Mouse (Mus musculus): Measurements from ENCODE around the gene Pi4k2b.
"Not testable (repeated sequence)": the region's sequence is repeated elsewhere in the genome, so short reads cannot be mapped to it uniquely, and the experiment has no call there.

Pi4k2b gene

DNA sequence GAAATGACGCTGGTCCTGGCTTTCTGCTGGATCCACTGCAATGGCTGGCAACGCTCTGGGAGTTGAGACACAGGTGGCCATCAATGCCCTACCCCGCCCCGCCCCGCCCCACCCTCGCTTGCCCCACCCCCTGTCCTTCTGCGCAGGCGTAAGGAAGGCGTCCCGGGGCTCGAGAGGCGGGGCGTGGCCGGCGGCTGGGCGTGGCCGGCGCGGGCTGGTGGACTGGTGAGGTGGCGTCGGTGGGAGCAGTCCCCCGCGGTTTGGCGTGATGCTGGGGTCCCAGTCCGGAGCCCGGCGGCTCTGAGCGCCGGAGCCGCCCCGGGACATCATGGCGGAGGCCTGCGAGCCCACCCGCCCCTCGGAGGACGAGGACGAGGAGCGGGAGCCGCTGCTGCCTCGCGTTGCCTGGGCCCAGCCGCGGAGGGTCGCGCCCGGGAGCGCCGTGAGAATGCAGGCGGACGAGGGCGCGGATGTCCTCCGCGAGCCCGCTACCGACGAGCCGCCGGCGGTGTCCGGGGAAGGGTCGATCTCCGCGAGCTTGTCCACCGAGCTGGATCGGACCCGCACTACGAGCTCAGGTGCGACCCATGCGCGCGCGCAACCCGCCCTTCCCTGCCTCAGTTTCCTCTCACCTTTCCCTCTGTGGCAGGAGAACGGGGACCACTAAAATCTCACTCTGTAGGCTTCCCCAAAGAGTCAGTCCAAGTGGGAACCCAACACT lies at the start of gene Pi4k2b:
Gene Pi4k2b (plus strand): TSS at position 184 of the 721 bp plus-strand sequence.
- ATAC-seq (ENCODE audit: insufficient number of reproducible peaks, low FRiP score, low TSS enrichment) = no peak

DNA sequence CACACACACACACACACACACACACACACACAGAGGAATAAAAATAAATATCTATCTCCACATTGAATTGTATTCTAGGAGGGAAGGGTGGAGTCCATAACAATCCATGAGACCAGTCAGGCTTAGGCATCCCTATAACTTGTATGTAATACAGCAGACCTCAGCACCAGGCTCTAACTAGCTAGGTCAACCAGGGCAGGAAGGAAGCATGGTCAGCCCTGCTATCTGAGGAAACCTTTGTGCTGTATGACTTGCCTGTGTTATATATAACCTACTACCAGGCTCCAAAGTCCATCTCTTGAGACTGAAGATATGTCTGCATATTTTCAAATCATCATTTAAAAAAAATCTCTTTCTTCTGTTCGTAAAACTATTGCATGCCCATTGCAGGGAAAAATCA lies 44.1 kb upstream of the Pi4k2b start:
- no peak for ATAC-seq (ENCODE audit: insufficient number of reproducible peaks, low FRiP score, low TSS enrichment)

DNA sequence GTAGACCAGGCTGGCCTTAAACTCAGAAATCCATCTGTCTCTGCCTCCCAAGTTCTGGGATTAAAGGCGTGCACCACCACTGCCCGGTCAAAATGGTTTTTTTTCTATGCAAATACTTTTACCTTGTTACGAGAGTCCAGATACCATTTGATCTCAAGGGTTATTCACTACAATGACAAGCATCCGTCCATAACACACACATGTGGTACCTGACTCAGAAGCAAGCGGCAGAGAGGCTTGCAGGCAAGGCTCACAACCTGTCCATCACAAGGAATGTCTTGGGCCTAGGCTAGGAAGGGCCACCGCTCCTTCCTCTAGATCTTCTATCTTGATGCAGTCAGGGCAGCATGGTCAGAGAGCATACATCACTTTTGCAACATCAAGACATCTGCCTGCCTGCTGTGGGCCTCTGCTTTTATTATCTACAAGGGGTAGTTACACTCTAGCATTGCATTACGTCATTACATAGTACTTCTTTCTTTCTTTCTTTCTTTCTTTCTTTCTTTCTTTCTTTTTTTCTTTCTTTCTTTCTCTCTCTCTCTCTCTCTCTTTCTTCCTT lies 43.4 kb upstream of the Pi4k2b start:
- not testable (repeated sequence) for ATAC-seq (ENCODE audit: insufficient number of reproducible peaks, low FRiP score, low TSS enrichment)

DNA sequence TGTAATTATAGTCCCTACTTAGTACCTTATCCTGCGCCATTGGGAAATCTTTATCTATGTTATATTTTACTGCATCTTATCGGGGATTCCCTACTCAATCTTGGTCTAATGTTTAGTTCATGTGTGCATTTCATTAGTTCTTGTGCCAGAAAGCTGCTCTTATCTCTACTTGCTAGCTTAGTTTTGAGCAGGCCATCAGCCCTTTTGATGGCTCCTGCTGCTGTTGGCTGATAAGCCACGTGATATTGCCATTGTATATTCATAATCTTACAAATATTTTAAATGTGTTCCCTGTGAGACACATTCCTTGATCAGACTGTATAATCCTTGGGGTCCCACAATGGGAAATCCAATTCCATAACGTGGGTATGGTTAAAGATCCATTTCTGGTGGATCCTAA lies 36.8 kb upstream of the Pi4k2b start:
- no peak for ATAC-seq (ENCODE audit: insufficient number of reproducible peaks, low FRiP score, low TSS enrichment)

DNA sequence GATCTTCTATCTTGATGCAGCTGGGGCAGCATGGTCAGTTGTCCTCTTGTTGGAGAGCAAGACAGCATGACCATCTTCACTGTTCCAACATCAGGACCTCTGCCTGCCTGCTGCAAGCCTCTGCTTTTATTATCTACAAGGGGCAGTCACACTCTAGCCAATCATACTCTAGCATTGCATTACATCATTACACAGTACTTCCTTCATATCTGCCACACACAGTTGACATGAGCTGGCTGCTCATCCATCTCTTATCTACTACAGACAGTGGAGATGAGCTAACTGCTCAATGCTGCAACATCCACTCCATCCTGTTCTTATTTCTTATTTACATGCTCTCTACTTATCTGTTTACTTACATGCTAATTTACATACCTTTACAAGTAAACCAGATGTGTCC lies 28.7 kb upstream of the Pi4k2b start:
- ATAC-seq (ENCODE audit: insufficient number of reproducible peaks, low FRiP score, low TSS enrichment) = no peak

DNA sequence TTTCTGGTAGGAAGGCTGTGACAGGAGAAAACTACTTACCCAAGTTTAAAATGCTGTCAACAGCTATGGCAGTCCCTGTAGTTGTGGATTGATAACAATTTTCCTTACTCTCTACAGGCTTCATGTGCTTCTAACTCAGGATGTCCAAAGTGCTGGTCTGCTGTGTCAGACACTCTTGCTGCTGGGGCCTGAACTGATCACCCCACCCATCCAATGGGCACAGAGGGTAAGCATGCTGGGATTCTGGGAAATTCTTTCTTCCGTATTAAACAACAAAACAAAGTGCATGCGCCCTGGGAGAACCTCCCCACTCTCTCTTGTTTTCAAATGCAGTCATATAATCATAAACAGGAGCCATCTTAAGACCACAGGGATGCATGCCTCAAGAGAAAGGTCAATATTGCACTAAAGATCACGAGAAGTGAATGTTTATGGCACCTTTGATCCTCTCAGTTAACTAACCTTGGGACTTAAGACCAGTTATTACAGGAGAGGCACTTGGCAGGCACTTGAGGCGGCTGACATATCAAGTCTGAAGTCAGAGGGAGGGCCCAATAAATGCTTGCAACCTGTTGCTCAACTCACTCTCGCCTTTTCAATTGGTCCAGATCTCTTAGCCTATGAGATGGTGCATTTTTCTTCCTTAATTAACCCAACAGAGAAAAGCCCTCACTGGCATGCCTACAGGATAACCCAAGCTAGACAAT lies 24.5 kb upstream of the Pi4k2b start:
- ATAC-seq (ENCODE audit: insufficient number of reproducible peaks, low FRiP score, low TSS enrichment) = no peak

DNA sequence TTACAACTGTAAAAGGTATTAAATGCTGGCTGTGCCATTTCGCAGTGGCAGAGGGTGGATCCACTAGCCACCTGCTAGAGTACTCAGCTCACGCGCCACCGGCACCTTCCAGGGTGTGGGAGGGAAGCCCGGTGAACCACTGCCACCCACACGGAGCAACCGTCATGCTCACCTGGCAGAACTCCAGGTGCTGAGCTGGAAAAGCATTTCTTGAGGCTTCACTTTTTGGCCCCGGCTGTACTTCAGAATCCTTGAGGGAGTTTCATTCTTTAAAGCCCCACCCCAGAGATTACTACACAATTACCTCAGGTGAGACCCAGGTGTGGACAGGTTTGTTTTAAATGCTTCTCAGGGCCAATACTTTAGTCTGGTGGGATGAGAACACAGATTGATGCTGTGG lies 20.4 kb upstream of the Pi4k2b start:
- no peak for ATAC-seq (ENCODE audit: insufficient number of reproducible peaks, low FRiP score, low TSS enrichment)

DNA sequence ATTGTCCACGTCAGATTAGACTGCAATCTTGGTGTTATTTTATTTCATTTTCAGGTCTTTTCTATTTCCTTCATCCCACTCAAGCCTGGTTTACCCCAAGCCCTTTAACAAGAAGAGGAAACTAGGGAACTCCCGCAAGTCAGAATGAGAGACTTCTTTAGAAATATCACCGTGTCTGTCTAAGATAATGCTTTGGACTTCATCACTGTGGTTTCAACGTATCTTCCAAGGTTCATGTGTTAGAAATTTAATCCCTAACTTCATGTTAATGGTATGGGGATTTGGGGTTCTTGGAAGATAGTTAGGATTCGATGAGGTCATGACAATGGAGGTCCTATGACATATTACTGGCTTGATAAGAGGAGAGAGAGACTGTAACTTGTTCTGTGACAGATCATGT lies 13.6 kb upstream of the Pi4k2b start:
- no peak for ATAC-seq (ENCODE audit: insufficient number of reproducible peaks, low FRiP score, low TSS enrichment)

DNA sequence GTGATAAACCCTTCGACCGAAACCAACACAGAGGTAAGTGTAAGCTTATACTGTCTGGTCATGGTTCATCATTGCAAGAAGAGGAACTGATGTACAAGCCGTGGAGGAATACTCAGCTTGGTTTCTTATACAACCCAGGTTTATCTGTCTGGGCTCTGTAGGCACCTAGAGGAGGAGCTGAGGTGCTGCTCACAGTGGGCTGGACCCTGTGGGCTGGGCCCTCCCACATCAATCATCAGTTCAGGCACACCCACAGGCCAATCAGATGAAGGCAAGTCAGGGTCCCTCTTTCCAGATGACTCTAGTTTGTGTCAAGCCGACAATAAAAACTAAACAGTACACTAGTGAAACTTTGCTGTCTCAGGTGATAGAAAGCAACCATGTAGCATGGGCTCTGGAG lies 8.6 kb upstream of the Pi4k2b start:
- ATAC-seq (ENCODE audit: insufficient number of reproducible peaks, low FRiP score, low TSS enrichment) = no peak

DNA sequence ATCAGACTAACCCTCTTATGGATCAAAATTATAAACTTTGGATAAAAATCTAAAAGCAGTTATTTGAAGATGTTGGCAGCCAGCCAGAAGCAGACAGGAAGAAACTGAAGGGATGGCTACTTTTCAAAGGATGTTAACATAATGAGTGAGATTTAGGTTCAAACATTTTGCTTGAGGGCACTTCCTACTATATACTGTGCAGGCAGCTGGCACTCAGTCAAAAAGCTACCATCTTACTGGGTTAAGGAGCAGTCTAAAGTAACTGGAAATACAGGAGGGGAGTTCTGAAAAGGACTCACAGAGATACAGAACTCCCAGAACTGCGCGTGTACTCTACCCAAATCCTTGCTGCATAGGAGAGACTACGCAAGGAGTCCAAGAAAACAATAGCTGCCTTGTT lies 5.3 kb upstream of the Pi4k2b start:
- no peak for ATAC-seq (ENCODE audit: insufficient number of reproducible peaks, low FRiP score, low TSS enrichment)

DNA sequence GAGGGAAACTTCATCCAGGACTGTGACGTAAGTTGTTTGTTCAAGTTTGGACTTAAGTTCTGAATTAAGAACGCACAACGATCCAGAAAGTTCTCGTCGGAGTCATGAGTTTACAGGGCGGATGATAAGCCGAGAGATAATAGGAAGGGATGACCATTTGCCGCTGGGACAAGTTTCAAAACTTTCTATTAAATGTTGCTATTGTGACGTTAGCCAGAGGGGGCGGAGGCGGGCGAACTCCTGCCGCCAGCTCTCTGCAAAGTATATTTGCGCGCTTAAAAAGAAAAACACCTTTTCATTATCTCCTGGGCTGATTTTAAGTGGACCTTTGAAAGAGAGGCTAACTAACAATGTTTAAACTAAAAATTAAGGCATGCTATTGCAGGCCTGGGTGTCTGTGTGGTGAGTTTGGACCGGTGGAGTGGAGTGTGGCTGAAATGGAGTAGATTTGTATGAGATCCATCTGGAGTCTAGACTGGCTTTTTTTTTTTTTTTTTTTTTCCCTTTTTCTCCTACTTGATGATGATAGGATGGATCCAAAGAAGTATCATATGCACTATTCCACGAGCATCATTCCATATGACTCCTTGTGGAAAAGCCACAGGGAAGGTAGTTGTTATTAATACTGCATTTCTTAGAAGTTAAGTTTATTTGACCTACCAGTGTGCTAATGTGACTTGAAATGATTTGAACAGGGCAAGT lies 889 bp downstream of the Pi4k2b start:
- ATAC-seq (ENCODE audit: insufficient number of reproducible peaks, low FRiP score, low TSS enrichment) = no peak

DNA sequence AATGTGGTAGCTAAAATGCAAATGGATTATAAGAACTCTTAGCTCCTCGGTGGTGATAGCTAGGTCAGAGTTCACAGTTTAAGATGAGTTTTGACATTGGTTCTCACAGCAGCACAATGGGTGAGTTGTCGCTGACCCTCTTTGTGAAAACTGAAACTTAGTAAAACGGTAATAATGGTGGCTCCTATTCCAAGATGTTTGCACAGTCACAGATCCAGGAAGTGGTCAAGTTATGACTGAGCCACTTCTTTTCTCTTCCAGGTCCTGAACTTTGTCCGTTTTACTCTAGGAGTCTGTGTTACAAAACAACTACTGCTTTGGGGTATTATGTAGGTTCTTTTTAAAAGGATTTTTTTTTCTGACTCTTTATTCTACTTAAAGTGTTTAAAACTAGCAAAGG lies 1.9 kb downstream of the Pi4k2b start:
- no peak for ATAC-seq (ENCODE audit: insufficient number of reproducible peaks, low FRiP score, low TSS enrichment)

DNA sequence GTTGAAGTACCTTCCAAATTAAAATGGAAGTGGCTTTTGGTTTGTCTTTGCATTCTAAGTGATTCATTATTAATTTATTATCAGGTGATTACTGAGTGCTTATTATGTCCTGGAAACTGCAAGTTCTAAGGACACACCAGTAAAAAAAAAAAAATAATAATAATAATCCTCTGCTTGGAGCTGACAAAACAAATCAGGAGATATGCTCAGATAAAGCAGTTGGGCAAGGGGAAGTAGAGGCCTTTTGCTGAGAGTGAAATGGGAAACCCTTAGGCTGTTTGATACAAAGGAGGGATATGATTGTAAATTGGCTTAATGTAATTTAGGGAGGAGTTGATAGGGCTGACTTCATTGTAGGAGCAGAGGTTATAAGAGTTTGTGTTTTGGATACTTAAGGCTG lies 5.5 kb downstream of the Pi4k2b start:
- no peak for ATAC-seq (ENCODE audit: insufficient number of reproducible peaks, low FRiP score, low TSS enrichment)

DNA sequence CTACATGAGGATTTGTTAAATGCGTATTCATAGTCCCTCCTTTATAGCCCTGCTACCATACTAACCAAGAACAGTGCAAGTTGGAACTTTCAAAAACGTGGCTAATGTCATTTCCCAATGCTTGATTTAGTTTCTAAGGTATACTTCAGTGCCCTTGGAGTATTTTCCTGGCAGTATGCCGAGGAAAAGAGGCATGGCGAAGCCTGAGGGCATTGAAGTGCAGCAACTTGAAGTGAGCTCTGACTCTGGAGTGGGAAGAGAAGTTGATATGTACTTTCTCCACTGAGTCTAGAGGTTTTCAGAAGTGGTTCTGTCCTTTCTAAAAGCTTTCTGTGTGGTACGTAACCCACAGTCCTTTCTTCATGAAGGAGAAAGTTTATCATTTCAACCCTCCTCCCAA lies 7.4 kb downstream of the Pi4k2b start:
- ATAC-seq (ENCODE audit: insufficient number of reproducible peaks, low FRiP score, low TSS enrichment) = no peak

DNA sequence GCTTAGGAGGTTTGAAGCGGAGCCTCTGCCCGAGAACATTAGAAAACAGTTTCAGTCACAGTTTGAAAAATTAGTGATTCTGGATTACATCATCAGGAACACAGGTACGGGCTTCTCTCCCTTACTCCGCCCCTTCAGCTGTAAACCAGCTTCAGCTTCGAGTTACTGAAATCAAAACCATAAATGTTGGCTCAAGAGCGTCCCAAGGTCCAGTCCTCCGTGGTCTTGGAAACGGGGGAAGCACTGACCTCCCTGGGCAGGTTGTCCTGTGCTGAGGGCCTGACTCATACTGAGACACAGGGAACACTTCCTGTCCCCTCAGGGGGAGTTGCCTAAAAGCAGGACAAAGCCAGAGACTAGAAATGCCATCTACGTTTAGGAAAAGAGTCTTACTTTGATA lies 11.8 kb downstream of the Pi4k2b start:
- no peak for ATAC-seq (ENCODE audit: insufficient number of reproducible peaks, low FRiP score, low TSS enrichment)

DNA sequence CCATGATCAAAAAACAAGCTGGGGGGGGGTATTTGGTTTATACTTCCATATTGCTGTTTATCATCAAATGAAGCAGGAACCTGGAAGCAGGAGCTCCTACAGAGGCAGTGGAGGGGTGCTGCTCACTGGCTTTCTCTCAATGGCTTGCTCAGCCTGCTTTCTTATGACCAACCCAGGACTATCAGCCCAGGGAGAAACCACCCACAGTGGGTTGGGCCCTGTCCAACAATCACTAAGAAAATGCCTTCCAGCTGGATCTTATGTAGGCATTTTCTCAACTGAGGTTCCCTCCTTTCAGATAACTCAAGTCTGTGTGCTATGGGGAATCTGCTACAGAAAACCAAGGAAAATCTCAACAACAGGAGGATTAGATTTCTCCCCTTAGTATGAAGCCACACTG lies 12.8 kb downstream of the Pi4k2b start:
- no peak for ATAC-seq (ENCODE audit: insufficient number of reproducible peaks, low FRiP score, low TSS enrichment)

DNA sequence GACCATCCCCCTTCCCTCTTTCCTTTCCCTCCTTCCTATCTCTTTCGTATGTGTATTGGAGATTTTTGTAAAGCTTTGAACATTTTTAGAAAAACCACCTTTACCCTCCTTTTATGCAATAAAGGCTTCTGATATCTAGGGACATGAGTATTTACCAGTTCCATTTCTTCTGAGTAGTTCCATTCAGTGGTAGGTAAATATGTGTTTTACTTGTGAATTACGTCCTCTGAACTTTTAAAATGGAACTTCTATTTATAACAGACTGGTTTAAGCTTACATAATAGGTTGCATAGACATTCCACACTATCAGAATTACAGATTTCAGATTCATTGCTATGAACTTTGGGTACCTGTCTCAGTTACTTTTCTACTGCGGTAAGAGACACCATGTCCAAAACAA lies 14.0 kb downstream of the Pi4k2b start:
- ATAC-seq (ENCODE audit: insufficient number of reproducible peaks, low FRiP score, low TSS enrichment) = no peak

DNA sequence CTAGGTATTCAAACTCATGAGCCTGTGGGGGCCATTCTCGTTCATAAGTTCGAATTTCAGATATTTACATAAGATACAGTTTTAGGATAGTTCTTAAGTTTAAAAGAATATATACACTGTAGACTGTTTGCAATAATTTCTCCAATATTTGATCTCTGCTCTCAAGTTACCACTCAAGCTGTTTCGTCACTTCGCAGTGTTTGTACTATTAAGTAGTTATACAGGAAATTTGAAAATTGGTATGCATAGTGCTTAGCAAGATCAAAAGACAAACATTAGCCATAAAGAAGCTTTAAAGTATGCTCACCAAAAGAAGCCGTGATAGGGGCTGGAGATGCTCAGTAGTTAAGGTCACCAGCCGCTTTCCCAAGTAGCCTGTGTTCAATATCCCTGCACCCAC lies 14.6 kb downstream of the Pi4k2b start:
- ATAC-seq (ENCODE audit: insufficient number of reproducible peaks, low FRiP score, low TSS enrichment) = no peak

DNA sequence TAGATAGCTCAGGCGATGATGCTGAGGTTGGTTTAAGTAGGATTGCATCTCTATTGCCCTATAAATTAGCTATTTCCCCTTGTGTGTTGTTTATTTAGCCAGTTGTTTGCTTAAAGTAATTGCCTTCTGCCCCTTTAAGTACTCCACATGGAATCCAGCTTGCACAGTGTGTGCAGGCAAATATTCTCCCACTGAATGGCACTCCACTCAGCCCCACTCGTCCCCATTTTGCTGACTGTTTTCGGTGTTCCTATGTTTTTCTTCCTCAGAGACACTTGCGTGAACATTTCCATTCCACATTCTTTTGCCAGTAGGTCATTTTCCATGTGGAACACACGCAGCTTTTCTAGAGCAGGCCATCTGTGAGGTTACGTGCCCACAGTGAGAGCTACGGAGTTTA lies 21.2 kb downstream of the Pi4k2b start:
- ATAC-seq (ENCODE audit: insufficient number of reproducible peaks, low FRiP score, low TSS enrichment) = no peak

DNA sequence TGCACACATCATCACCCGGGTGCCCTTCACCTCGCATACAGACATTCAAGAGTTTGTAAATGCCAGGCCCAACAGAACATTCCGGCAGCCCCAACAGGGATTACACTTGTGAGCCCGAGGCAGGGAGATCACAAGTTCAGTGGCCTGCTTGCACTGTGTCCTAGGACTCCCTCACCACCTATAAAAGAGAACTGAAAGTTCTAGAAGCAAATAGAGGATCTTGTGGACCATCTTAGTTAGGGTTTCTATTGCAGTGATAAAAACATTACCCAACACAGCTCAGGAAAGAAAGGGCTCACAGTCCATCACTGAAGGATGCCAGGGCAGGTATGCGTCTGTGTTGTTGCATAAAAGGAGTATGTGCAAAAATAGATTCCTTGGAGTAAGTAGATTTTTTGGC lies 32.9 kb downstream of the Pi4k2b start:
- no peak for ATAC-seq (ENCODE audit: insufficient number of reproducible peaks, low FRiP score, low TSS enrichment)

DNA sequence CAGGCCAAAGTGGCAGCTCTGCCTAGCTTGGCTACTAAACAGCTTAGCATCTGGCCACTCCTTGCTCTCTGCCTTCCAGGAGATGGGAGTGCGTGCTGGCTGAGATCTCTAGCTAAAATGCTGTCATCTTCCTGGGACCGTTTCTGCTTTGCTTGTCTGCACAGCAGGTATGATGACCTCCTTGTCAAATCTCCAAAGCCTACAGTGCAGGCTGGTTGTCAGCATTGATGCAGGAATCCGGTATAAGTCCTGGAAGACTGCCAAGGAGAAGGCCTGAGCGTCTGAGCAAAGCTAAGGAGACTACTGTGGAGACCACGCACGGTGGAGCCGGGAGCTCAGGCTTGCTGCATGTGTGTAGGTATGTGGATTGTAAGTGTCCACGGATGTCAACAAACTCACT lies 33.9 kb downstream of the Pi4k2b start, which contains the start of gene Zcchc4:
Gene Zcchc4 (plus strand): TSS at position 173 of the 400 bp plus-strand sequence.
- peak; percentile 52; the same call in 1 of the 2 replicates for ATAC-seq (ENCODE audit: insufficient number of reproducible peaks, low FRiP score, low TSS enrichment)

All from cerebellum, adult (tissue).